In genomic region chr2:90504731-90505171, GRCm38 (mm10) we compare ENCODE assay signal across 9 mouse cellular contexts.
DNase-seq lines count a peak whose midpoint lies in the region; ATAC-seq and TF ChIP-seq lines count a peak whose summit lies in the region.
"Had no signal": no experiment of that assay in that cellular context is flagged by ENCODE, and none has a peak within 500 bp of the region (broad histone marks: within the 10 kb centered on the region; RNA-seq: fewer than 3 reads in every experiment).

No protein-coding gene starts in this region.

- 0 out of 2 replicates have a peak overlapping the region, but pooled peaks have one; percentile 1 for H3K9ac ChIP-seq in liver, embryonic 12.5 days
- H3K9ac ChIP-seq: embryonic facial prominence, embryonic 13.5 days; neural tube, embryonic 12.5 days had no signal

- no peak overlapping the region for H3K4me2 ChIP-seq in liver, embryonic 12.5 days
- H3K4me2 ChIP-seq: embryonic facial prominence, embryonic 13.5 days; neural tube, embryonic 12.5 days had no signal

- no peaks in the 10 kb centered on the region for H3K36me3 ChIP-seq in liver, embryonic 12.5 days
- H3K36me3 ChIP-seq: embryonic facial prominence, embryonic 13.5 days; neural tube, embryonic 12.5 days had no signal

- ATAC-seq in CD4-positive, CD25-positive, alpha-beta regulatory T cell, adult 4 months, result peak; percentile 87
- ATAC-seq in liver, embryonic 12.5 days, result no peak

- no peak for TF ChIP-seq CTCF in olfactory bulb, adult 2 months (IDR thresholded peaks at IDR 0.05; ENCODE audit: insufficient read depth, low read depth, low read length)

- peak overlapping the region; percentile 92 for H3K27ac ChIP-seq in liver, embryonic 12.5 days
- peak overlapping the region; percentile 36 for H3K27ac ChIP-seq in olfactory bulb, adult 2 months (ENCODE audit: insufficient read depth, low read depth, low read length)
- H3K27ac ChIP-seq: embryonic facial prominence, embryonic 13.5 days; neural tube, embryonic 12.5 days had no signal

- H3K4me1 ChIP-seq in liver, embryonic 12.5 days, result peaks cover 70% of the 10 kb centered on the region
- H3K4me1 ChIP-seq in olfactory bulb, adult 2 months (ENCODE audit: control insufficient read depth, insufficient read depth, low read length), result peaks cover 18% of the 10 kb centered on the region
- H3K4me1 ChIP-seq: neural tube, embryonic 12.5 days had no signal

- no peak for TF ChIP-seq POLR2A in olfactory bulb, adult 2 months (IDR thresholded peaks at IDR 0.05; ENCODE audit: insufficient read depth, low read depth, low read length)

- no peaks in the 10 kb centered on the region for H3K9me3 ChIP-seq in liver, embryonic 12.5 days (replicated peaks)
- H3K9me3 ChIP-seq: embryonic facial prominence, embryonic 13.5 days; neural tube, embryonic 12.5 days had no signal

- DNase-seq in B cell, adult 2 months, result peak; percentile 73 to 76
- peak; percentile 85 to 91 for DNase-seq in cerebellum, postnatal 36 days
- DNase-seq in heart, postnatal 4 days, result peak; percentile 64
- peak; percentile 57 to 63 for DNase-seq in thymus, postnatal 36 days

- no peak overlapping the region for H3K4me3 ChIP-seq in liver, embryonic 12.5 days
- no peak overlapping the region for H3K4me3 ChIP-seq in olfactory bulb, adult 2 months (ENCODE audit: insufficient read depth, low read depth, low read length)
- H3K4me3 ChIP-seq: embryonic facial prominence, embryonic 13.5 days; neural tube, embryonic 12.5 days had no signal

- 53% methylated on average over 6 of the region's 6 CpGs for WGBS in liver, embryonic 12.5 days (ENCODE audit: insufficient replicate concordance)
- 30% methylated on average over 6 of the region's 6 CpGs for WGBS in olfactory bulb, adult 2 months

- H3K27me3 ChIP-seq in liver, embryonic 12.5 days (replicated peaks), result no peaks in the 10 kb centered on the region
- H3K27me3 ChIP-seq: embryonic facial prominence, embryonic 13.5 days; neural tube, embryonic 12.5 days had no signal
